Mouse (Mus musculus) c-Kit-positive CD71-positive TER-119-positive erythroid progenitor cells, embryonic 14.5 days (primary cell): ENCODE data around the gene Fn1.

Experiments
- DNase-seq: peaks from one replicate; pipeline ENCODE4 v3.0.0-alpha.2; 2013; ENCODE audit warnings: low spot score

Fn1 gene

DNA sequence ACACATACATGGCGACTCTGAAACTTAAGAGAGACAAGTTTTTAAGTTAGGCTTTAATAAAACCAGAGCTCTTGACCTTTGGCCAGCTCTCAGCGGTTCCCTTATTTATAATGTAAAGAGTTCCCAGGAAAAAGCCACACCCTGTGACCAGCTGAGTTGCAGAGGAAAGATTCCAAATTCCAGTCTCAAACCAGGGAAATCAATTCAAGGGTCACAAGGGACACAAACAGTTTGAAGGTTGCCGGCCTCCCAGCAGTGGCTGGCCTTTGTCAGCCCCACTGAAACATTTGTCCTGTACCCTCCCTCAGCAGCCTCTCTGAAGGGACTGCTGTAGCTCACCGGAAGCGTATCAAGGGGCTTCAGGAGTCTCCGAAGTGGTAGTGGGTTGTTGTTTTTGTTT is 2.3 kb downstream of the Fn1 start:
- DNase-seq: no peak

GRCm38 (mm10) chr1:71648166-71648565 is 4.8 kb downstream of the Fn1 start:
- DNase-seq: no peak

GRCm38 (mm10) chr1:71646774-71647173 is 6.2 kb downstream of the Fn1 start:
- no peak for DNase-seq

DNA sequence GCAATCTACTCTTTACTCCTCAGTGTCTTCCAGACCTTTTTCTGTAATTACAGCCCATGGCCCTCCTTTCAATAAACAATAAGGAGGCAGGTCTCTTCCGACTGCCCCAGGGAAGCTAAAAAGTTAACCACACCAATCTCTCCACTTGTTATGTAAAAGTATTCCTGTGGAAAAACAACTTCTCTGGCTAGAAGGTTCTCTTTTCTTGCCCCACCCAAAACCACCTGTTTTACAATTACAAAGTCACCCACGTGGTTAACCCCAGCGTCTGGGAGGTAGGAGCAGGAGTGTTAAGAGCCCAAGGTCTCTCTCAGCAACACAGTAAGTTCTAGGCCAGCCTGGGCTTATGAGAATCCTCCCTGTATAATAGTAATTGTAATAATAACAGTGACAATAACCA is 7.0 kb downstream of the Fn1 start:
- DNase-seq: no peak

GRCm38 (mm10) chr1:71645466-71645865 is 7.5 kb downstream of the Fn1 start:
- DNase-seq: no peak

- DNase-seq: no peak
These were observed 10.2 kb downstream of the Fn1 start for GRCm38 (mm10) chr1:71642794-71643193.

DNA sequence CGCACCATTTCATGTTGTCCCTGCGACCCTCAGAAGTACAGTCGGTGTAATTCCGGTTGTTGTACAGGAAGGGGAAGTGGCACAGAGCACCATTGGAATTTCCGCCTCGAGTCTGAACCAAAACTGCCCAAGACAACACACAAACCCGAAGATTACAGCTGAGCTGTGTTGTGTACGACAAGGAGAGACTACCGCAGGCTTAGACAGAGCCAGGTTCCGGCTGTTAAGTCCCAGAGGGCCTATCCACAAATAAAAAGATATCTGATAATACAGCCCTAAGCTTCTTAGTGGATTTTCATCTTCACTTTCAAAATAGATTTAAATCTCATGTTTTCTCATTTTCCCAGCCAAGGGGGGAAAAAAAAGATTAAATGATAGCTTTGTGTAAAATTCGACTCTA is 11.8 kb downstream of the Fn1 start:
- DNase-seq: no peak

DNA sequence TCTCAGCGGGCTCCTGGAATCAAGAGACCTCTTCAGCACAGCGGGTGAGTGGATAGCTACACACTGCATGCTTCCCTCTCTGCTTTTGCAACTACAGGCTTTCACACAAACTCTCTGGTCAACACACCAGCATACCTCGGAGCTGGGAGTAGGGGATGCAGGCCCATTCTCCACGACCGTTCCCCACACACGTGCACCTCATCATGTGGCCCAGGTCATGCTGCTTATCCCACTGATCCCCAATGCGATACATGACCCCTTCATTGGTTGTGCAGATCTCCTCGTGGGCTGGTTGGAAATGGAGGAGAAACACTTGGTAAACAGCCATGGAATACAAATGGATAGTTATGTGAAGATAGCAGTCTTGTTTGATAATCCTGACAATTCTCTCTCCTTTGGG is 12.8 kb downstream of the Fn1 start:
- no peak for DNase-seq

GRCm38 (mm10) chr1:71636665-71637064 is 16.3 kb downstream of the Fn1 start:
- DNase-seq: no peak

- no peak for DNase-seq
These were observed 16.9 kb downstream of the Fn1 start for GRCm38 (mm10) chr1:71636116-71636515.

GRCm38 (mm10) chr1:71635101-71636014 is 17.6 kb downstream of the Fn1 start:
- no peak for DNase-seq

DNA sequence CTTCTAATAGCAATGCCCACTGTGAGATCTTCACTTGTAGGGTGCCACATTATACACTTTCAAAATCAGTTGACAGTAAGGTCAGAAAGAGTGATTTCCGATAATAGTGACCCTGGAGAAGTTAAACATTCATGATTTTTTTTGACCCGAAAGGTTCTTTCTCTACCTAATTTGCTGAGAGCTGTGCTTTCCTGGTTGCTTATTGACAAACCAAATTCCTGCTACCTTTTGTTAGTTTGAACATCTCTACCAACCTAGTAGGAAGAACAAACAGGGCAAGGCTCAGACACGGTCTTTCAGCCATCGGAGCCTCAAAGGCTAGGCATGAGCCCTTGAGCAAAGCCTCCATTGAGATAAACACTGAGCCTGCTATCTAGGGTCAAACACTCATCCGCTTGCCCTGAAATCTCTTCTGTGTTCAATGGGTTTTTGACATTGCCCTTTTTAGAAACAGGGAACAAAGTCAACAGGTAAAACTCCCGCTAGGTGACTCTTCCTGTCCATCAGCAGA is 18.5 kb downstream of the Fn1 start:
- no peak for DNase-seq

GRCm38 (mm10) chr1:71632387-71632786 is 20.6 kb downstream of the Fn1 start:
- DNase-seq: no peak

- no peak for DNase-seq
These were observed 21.2 kb downstream of the Fn1 start for GRCm38 (mm10) chr1:71631811-71632210.

GRCm38 (mm10) chr1:71630243-71630642 is 22.8 kb downstream of the Fn1 start:
- no peak for DNase-seq

- no peak for DNase-seq
These were observed 29.4 kb downstream of the Fn1 start for GRCm38 (mm10) chr1:71623625-71624024.

DNA sequence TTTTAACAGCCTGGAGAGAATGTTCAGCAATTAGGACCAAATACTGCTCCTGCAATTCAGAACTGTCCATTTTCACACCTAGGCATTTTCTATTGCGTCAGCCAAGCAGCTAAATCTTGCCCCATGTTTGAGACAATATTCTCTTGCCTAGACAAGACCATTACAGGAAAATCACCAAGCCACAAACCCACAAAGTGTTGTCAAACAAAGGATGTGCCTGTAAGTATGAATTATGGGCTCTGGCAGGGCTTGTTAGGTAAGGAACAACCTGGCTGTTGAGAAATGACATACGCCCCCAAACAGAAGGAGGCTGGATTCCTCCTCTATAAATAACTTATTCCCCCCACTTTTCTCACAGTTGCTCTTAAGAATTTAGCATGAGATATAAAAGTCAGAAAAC is 31.5 kb downstream of the Fn1 start:
- no peak for DNase-seq

DNA sequence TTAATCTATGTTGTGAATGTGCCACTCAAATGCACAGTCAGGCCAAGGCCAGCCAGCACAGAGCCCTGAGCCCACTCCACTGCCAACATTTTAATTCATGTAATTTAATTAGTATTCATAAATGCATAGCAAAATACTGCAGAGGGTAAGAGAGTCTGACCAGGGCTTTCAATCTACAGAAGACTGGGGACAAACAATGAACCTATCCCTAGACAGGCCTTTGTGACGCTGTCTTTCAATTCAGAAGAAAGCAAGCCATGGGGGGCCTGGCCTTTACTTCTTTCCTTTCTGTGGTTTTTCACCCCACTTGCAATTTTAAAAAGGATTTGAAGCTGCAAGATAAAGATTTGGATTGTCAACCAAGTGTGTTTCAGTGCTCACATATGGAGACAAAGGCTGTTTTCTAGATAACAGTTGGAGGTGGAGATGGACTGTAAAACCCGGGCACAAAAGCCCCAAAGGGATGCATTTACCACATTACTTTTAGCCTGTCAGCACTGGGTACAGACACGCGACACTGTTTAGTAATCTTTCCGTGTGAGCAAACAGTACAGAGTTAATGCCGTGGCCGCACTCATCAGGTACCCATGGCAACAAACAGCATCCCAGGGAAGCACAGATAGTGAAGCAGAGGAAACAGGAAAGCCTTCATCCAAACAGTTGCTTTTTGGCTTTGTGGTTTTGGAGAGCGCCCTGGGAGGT is 38.3 kb downstream of the Fn1 start:
- DNase-seq: no peak

- DNase-seq: no peak
These were observed 40.7 kb downstream of the Fn1 start for GRCm38 (mm10) chr1:71612256-71612655.

DNA sequence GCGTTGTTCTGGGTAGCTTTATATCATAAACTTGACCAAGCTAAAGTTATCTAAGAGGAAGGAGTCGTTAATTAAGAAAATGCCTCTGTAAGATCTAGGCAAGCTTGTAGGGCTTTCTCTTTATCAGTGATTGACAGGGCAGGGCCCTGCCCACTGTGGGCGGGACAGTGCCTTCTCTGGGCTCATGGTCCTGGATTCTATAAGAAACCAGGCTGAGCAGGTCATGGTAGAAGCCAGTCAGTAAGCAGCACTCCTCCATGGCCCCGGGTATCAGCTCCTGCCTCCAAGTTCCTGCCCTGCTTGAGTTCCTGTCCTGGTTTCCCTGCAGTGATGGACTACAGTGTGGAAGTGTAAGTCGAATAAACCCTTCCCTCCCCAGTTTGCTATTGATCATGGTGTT is 43.1 kb downstream of the Fn1 start:
- DNase-seq: no peak

GRCm38 (mm10) chr1:71609057-71609775 is 43.8 kb downstream of the Fn1 start:
- DNase-seq: no peak

DNA sequence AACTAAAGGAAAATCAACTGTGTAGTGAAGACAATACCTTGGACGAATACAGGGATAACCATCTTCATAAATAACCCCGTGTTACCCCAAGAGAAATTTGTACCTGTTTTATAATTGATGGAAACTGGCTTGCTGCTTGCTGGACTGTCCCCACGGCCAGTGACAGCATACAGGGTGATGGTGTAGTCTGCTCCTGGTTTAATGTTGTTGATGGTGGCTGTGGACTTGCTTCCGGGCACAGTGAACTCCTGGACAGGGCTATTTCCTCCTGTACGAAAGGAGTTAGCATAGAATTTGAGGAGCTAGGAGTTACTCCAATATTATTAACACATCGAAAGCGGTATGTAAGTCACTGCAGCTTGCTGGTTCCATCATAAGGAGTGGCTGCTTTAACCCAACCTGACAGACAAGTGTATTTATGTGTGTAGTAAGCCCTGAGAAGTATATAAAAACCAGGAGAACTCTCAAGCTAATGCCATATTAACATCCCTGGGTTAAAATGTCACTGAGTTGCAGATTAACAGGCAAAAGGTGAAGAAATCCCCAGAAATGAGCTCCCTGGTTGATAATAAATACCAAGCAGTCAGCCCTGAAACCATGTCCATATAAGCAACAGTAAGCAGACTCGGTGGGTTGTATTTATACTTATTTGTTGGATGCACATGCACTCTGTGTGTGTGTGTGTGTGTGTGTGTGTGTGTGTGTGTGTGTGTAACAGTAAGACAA is 46.2 kb downstream of the Fn1 start:
- DNase-seq: no peak
